Mouse (Mus musculus) spleen, adult 18-20 months (tissue): ENCODE data around the gene Jph4.

Experiments
- DNase-seq, 2 experiments: peaks; one replicate each; pipeline ENCODE4 v3.0.0; 2022; ENCODE audit warnings: mixed read lengths in 2 of 2

The Jph4 gene

GRCm38 (mm10) chr14:55093927-55094326 is 22.8 kb downstream of the Jph4 start:
- no peak for DNase-seq

GRCm38 (mm10) chr14:55092011-55092577 is 24.6 kb downstream of the Jph4 start, which contains the start of gene Zfhx2:
Gene Zfhx2, minus strand, starts transcription at chr14:55092324.
- DNase-seq: peak; percentile 83 to 90

GRCm38 (mm10) chr14:55091209-55091865 is 25.4 kb downstream of the Jph4 start:
- DNase-seq: peak in 1 of 2 experiments; percentile 31

DNA sequence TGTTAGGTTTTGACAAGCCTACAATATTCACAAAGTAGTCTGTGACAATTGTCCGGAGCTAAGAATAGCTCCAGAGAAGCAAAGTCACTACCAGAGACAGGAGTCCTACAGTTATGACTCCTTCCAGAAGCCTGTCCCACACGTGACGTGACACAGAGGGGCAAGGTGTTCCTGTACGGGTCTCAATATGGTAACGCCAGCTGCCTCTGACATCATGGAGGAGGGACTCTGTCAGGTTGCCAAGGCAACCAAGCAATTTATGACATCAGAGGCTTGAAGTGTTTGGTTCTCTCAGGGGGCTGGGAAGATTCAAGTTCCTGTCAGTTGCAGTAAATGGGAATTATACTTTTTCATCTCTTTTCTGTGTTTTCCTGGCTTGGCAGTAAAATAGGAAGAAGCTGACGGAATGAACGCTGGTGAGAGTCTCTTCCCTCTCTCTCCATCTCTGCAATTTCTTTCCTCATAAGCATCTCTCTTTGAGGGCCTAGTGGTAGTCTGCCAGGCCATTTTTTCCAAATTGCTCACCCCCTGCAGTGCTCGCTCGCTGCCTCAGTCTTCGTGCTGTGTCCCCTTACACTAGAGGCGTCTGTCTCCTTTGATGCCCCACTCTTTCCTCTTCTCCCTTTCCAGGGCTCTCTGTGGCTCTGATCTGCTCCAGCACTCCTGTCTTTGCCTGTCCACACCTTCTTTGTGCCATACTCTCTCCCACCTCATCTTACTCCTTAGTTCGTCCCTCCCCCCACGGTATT is 27.4 kb downstream of the Jph4 start:
- DNase-seq: no peak

DNA sequence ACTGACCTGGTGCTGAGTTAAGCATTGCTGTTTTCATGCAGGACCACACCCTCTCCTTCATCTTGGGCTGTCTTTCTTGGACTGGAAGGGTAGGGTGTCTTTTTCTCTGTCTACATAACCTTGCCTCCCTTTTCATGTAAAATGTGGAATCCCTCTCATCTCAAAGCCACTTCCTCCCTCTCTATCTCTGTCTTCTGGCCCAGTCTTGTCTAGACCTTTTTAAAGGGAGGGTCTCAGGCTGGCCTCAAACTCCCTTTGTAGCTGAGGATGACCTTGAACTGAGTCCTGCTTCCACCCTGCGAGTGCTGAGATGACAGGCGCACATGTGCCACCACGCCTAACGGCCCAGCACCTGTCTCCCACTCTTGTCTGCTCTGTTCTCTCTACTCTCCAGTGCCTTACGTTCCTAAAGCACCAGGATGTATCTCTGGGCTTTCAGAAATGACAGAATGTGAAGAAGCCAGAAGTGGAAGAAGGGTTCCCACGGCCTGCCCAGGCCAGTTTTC is 30.7 kb downstream of the Jph4 start:
- DNase-seq: no peak

GRCm38 (mm10) chr14:55085324-55086008 is 31.3 kb downstream of the Jph4 start:
- no peak for DNase-seq

DNA sequence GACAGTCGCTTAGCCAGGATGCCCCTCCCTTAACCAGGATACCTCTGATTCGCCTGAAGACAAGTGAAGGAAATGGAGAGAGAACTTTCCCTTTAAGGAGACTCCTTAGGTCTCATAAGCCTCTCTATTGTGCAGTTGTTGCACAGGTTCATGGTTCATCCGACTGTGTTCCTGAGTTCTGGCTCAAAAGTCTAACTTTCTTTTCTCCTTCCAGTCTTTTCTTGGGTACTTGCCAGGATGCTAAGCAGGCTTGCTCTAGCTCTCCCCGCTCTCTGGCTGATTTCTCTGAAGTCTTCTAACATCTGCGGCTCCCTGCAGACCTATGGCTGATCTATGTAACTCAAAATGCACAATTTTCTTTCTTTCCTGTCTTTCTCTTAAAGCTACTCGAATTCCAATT is 33.3 kb downstream of the Jph4 start:
- DNase-seq: no peak

DNA sequence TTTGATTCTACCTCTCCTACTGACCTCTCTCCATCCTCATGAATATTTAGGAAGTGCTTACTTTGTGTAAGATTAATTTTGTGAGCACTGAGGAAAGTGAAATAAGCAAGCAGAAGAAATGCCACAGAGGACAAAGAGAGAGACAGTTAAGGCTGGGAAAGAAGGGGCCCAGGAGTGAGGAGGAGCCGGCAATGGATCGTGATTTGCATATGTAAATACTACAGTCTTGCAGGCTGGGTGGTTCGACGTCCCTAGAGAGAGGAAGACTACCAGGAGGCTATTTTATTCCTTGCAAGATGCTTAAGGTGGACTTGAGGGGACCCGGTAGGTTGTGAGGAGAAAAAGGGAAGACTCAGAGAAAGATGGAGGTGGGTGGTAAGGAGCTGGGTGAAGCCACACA is 35.6 kb downstream of the Jph4 start:
- no peak for DNase-seq

GRCm38 (mm10) chr14:55079214-55079970 is 37.3 kb downstream of the Jph4 start:
- DNase-seq: peak in 1 of 2 experiments; percentile 70

DNA sequence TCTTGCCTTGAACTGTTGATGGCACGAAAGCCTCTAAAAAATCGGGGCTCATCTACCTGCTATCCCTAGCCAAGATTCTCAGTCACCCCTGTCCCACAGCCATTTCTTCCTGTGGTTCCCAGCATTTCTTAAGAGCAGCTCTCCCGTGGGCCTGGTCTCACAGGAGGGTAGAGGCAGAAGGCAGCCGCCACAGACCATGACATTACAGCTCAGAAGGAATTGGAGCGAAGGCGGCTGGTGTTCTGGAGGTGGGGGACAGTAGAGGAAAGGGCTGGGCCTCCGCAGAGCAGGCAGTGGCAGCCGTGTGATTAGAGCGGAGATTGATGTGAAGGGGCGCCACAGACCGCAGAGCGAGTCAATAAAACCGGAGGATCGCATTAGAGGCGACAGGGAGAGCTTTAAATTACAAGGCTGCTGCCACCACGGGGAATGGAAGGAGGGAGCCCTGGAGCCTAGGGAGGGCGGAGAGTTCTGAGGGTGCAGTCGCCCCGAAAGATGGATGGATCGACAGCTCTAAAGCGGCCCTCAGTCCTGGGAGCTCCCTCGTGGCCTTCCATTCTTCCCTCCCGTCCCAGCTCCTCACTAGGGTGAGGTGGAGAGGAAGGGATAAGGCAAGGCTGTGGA is 38.3 kb downstream of the Jph4 start:
- DNase-seq: no peak

GRCm38 (mm10) chr14:55077481-55078365 is 39.0 kb downstream of the Jph4 start:
- DNase-seq: no peak

DNA sequence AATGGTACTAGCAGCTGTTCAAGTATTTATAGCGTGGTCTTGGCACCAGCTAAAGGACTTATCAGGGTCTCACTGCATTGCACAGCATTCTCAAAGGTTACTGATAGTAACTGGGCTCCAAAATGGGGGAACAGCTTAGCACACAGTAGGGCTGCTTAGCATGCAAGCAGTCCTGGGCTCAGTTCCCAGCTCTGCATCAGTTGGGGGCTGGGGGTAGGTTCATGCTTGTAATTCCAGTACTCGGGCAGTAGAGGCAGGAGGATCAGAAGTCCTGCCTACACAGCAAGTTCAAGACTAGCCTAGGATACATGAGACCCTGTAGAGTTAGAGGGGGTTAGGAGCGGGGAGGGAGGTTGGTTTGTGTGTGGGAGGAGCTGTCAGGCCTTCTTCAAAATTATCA is 39.8 kb downstream of the Jph4 start:
- no peak for DNase-seq

- DNase-seq: no peak
These were observed 40.5 kb downstream of the Jph4 start for GRCm38 (mm10) chr14:55076224-55076623.

GRCm38 (mm10) chr14:55074416-55074815 is 42.3 kb downstream of the Jph4 start:
- DNase-seq: no peak

DNA sequence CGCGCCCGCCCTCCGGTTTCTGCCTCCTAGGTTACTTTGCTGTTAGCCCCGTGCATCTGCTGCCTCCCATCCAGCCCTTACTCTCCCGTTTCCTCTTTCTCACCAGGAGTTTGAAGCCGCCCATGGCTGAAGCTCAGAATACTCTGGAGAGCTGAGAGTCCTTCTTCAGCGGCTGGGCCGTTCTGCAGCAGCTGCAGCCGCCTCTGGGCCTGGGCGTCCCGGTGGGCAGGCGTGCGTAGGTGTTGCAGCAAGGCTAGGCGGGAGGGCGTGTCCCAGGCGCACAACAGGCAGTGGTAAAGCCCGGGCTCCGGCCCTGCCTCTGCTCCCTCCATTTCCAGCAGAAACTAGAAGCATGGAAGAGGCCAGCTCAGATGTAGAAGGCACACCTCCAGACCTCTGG is 45.0 kb downstream of the Jph4 start:
- no peak for DNase-seq

DNA sequence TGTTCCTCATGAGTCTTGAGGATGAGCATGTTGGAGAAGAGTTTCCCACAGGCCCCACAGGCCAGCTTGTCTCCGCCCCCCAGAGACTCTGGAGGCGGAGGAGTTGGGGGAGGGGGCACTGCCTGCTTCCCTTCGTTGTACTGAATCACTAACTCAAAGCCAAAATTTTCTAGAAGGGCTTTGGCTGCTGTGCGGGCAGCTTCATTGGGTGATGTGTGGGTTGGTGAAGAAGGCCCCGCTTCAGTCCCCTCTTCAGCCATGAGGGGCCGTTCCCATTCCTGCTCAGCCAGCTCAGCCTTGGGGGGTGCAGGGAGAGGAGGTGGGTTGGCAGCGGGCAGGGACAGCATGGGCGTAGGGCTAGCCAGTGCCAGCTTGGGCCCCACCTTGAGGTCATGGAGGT is 50.7 kb downstream of the Jph4 start:
- DNase-seq: no peak

DNA sequence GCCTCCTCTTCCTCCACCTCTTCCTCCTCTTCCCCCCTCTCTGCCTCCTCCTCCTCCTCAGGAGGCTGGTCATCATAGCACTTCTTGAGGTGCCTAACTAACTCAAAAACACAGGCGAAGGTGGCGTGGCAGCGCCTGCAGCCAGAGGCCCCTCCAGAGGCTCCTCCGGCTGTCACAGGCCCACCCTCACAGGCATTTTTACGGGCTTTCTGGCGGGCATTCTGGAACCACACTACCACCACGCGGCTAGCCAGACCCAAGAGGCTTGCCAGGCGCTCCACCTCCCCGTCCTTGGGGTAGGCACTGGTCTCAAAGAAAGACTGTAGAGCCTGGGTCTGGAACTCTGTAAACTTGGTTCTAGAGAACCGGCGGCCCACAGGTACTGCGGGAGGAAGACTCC is 51.3 kb downstream of the Jph4 start:
- no peak for DNase-seq

GRCm38 (mm10) chr14:55064481-55065370 is 52.0 kb downstream of the Jph4 start:
- DNase-seq: no peak

DNA sequence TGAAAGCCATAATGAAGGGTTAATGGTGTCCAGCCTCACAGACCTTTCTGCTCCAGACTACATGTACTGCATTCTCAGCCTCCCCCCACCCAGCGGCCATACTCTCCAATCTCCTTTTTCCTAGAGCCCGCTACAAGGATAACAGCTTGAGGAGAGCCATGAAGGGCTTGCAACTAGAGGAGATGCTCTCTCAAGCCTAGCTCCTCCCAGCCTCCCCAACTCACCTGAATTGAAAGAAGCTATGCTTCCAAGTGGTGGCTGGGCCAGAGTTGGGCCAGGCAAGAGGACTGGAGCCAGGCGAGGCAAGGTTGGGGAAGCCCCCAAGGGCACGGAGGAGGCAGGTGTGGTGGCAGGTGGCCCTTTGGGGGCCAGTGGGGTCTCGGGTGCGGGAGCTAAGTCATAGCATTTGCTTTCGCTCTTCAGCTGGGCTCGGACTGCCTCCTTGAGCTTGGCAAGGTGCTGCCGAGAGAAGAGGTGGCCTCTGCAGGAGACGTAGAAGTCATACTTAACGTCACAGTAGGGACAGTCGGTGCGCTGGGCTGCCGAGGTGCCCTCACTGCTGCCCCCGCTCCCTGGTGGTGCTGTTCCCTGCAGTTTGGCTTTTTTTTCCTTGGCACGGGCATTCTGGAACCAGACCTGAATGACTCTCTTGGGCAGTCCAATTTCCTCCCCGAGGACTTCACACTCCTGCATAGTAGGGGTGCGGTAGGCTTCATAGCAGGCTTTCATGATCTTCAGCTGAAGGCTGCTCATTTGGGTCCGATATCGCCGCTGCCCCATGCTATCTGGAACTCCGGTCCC is 53.0 kb downstream of the Jph4 start:
- no peak for DNase-seq
